Mouse (Mus musculus) duodenum, adult 2 months (tissue): ENCODE measurements around the gene Sh3bp5. TPM values are rescaled to one million over a fixed set of nuclear protein-coding genes. Genes with fewer than 3 reads are reported as not detected.

Experiments used
- polyA plus RNA-seq: library from polyadenylated mRNA; depleted of rRNA; stranded (reverse); fragments of >200 nt; gene quantifications from 2 replicates; pipeline ENCODE4 v1.2.3, GENCODE M21; 2012; ENCODE audit warnings: low replicate concordance; rRNA removed

The Sh3bp5 gene
- polyA plus RNA-seq: 1.3 and 1.7 TPM in 2 replicates

DNA sequence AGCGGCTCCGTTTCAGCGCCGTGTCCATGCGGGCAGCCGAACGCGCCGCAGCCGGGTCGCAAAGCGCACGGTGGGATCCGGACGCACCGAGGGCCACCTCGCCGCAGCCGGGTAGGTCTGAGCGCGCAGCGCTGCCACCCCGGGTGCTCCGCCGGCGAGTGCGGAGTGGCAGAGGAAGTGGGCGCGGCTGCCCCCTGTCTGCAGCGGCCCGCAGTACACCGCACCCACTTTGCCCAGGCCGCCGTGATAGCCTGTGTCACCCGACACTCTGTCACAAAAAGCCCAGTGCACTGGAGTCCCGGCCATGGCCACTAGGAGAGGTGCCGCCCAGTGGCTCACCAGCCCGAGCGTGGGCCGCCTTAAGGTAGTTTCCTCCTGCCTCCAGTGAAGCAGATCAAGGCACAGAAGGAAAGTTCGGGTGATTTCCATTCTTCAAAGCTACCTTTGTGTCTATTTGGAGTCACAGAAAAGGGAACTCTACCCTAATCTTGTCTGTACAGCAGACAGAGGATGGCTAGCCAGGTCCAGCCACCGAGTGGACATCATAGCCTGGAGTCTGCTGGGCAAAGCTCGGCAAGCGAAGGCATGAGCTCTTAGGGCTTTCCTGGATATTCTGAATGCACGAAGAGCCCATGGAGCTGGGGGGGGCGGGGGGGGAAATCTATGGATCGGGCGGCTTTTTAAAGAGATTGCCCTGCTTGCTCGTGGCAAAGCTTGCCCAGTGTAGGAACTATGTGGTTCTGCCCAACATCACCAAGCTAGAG is at the start of gene Sh3bp5:
Sh3bp5 (minus strand) TSS at position 149 of the 764 bp plus-strand sequence.

DNA sequence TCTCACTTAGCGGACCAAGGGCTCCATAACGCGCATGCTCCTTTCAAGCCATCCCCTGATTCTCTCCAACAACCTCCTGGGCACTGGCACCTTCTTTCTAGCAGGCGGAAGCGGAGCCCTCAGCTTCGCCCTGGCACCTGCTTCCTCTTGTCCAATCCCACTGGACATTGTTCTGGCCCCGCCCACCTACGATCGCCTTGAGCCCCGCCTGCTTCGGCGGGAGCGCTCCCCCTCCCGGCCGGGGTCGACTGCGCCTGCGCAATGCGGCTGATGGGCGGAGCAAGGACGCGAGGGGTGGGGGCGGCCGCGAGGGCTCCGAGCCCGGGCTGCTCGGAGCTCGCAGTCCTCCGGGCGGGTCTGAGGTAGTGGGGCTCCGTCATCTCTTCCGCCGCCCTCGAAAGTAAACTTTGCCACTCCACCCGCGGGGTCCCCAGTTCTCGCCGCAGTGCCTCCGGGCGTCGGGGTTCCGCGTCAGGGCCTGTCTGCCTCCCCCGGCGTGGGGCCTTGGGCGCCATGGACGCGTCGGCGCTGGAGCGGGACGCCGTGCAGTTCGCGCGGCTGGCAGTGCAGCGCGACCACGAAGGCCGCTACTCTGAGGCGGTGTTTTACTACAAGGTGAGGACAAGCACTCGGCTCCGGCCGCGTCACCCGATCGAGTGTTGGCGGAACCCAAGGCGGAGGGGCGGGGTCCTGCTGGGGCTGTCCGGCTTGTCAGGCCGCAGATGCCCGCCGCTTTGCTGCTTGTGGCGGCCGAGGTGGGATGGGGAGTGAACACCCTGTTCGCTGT is 99.3 kb downstream of the Sh3bp5 start, which contains the start of gene Capn7:
Capn7 (plus strand) TSS at position 270 of the 787 bp plus-strand sequence.

DNA sequence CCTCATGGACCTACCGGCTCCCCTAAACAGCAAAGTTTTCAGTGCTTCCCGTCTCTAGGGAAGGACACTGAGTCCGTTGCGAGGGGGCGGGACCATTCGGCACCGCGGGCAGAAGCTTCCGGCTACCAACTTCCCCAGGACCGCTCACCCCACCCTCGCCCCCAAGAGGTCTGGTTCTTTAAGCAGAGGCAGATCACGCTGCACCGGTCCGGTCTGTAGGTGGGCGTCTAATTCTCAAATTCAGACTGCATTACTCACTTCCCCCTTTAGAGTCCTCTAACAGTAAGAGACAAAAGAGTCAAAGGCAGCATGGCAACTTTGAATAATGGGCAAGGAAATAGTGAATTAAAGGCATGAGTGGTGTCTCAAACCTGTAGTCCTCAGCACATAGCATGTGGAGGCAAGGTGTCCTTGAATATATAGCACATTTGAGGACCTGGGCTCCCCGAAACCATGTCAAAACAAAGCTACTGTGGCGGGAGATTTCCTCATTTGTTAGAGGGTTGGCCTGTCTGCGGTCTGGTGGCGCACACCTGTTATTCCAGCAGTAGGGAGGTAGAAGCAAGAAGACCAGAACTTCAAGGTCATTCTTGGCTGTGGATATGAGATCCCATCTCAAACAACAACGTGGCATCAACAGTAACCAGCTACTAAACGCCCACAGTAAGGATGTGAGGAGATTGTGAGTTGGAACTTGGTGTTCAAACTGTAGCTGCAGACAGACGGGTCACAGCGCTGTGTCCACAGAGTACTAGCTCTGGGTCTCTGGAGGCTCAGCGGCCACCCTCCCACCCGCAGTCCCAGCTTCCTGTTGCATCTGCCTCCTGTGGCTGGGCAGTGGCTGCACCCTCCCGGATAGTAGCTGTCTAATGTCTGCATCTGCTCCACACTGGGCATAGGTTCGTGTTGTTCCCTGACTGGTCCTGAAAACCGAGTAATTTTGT is 111.8 kb downstream of the Sh3bp5 start, which contains the start of gene Dnah1:
Dnah1 (minus strand) TSS at position 48 of the 944 bp plus-strand sequence.

Other genes starting within 250 kb of the Sh3bp5 start
- not detected in 2 replicates for gene Tnnc1, start 227.8 kb downstream of the Sh3bp5 start, polyA plus RNA-seq
- gene Nisch, start 219.1 kb downstream of the Sh3bp5 start, polyA plus RNA-seq: 127 and 135 TPM in 2 replicates
- 1.5 and 3.3 TPM in 2 replicates for gene Sema3g, start 218.2 kb downstream of the Sh3bp5 start, polyA plus RNA-seq
- gene Phf7, start 184.8 kb downstream of the Sh3bp5 start, polyA plus RNA-seq: 3.1 and 3.5 TPM in 2 replicates
- gene Bap1, start 184.6 kb downstream of the Sh3bp5 start, polyA plus RNA-seq: 25.9 and 28.7 TPM in 2 replicates
- 0.01 and 0.08 TPM in 2 replicates for gene Dnah1, start 112.2 kb downstream of the Sh3bp5 start, polyA plus RNA-seq
- gene Capn7, start 99.4 kb downstream of the Sh3bp5 start, polyA plus RNA-seq: 4.6 and 5.8 TPM in 2 replicates
- gene Eaf1, start 58.3 kb upstream of the Sh3bp5 start, polyA plus RNA-seq: 23.2 and 37.7 TPM in 2 replicates
- gene Mettl6, start 59.0 kb upstream of the Sh3bp5 start, polyA plus RNA-seq: 1.5 and 3.7 TPM in 2 replicates
- gene Colq, start 155.3 kb upstream of the Sh3bp5 start, polyA plus RNA-seq: 0.37 and 0.59 TPM in 2 replicates
- gene Gm49387, start 204.8 kb upstream of the Sh3bp5 start, polyA plus RNA-seq: not detected in 2 replicates
- 19.0 and 23.2 TPM in 2 replicates for gene Btd, start 204.9 kb upstream of the Sh3bp5 start, polyA plus RNA-seq
- gene Hacl1, start 205.2 kb upstream of the Sh3bp5 start, polyA plus RNA-seq: 2.9 and 5.8 TPM in 2 replicates